Mouse (Mus musculus): Measurements from ENCODE around the gene Apobec2. TPM values are rescaled to one million over a fixed set of nuclear protein-coding genes. Genes with fewer than 3 reads are reported as not detected.

Gene Apobec2
- total RNA-seq, 2 experiments from 2014 or later = 0.24 TPM

DNA sequence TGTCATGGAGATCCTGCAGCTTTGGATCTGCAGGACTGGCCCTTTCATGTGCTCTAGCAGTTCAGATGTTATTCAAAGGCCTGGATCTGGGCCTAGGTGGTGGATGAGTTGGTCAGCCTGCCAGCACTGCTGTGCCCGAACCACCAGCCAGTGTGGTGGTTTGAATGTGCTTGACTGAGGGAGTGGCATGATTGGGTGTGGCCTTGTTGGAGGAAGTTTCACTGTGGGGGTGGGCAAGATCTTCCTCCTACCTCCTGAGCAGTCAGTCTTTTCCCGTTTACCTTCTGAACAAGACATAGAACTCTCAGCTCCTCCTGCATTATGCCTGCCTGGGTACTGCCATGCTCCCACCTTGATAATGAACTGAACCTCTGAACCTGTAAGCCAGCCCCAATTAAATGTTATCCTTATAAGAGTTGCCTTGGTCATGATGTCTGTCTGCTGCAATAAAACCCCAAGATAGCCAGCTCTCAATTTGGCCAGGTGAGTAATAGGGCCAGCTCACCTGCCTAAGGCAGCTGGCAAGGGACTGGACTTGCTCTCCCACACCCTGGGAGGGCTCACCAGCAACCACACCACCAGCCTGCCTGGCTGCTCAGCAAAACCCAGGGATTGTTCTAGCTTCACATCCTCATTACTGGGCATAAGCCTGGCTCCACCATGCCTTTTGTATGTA, 46.8 kb downstream of the Apobec2 start:
- no peak for DNase-seq (ENCODE audit: extremely low spot score in 1 of 2, low spot score in 2 of 2)
- intact Hi-C loops (cut with DNase I) = no loop called here

GRCm38 (mm10) chr17:48379050-48379449, 53.7 kb downstream of the Apobec2 start:
- DNase-seq (ENCODE audit: extremely low spot score in 1 of 2, low spot score in 2 of 2) = no peak
- intact Hi-C loops (cut with DNase I) = no loop called here

DNA sequence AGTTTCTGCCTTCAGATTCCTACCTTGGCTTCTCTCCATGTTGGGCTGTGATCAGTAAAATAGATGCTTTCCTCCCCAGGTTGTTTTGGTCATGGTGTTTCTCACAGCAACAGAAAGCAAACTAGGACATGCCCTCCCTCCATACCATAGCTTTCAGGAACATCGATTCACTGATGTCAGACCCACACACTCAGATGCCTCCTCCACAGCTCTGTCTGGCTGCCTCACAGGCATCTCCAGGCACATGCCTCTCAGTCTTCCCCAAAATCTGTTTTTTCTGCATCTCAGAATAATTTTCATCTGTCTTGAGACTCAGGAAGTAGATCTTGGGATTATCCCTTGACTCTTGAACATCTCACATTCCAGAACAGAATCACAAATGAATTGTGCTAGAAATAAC, 56.6 kb downstream of the Apobec2 start:
- intact Hi-C loops (cut with DNase I) = no loop called here
- no peak for DNase-seq (ENCODE audit: extremely low spot score in 1 of 2, low spot score in 2 of 2)

GRCm38 (mm10) chr17:48372987-48373386, 59.7 kb downstream of the Apobec2 start:
- intact Hi-C loops (cut with DNase I) = no loop called here
- DNase-seq (ENCODE audit: extremely low spot score in 1 of 2, low spot score in 2 of 2) = peak in 1 of 2 experiments; percentile 32

DNA sequence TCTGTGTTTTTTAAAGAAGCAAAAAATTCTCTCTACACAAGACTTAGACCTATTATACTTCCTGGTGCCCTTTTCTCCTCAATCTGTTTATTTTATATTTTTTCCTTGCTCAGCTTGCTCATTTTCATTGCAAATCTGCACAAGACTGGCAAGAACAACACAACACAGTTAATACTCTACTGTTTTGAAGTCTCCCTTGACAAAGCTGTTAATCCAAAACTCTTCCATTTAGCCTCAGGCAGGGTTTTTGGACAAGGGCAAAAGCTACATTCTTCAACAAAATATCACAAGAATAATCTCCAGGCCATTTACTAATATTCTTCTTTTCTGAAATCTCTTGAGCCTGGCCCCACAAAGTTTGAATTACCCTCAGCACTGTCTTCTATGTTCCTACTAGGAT, 61.1 kb downstream of the Apobec2 start:
- DNase-seq (ENCODE audit: extremely low spot score in 1 of 2, low spot score in 2 of 2) = no peak
- intact Hi-C loops (cut with DNase I) = no loop called here

Other genes with a start within 250 kb of the Apobec2 start
- not detected for gene Trem1, start 200.2 kb downstream of the Apobec2 start, total RNA-seq (2021)
- 1 to 10 TPM in 1 of 2 experiments, under 1 TPM in 1; 0.85 to 1.2 TPM for gene Trem3, start 185.2 kb downstream of the Apobec2 start, total RNA-seq (2021)
- gene Treml4, start 168.6 kb downstream of the Apobec2 start, total RNA-seq (2021) = not detected
- gene Treml2, start 133.4 kb downstream of the Apobec2 start, total RNA-seq (2021) = under 1 TPM; 0.36 to 0.51 TPM
- not detected for gene B430306N03Rik, start 116.8 kb downstream of the Apobec2 start, total RNA-seq (2021)
- gene Trem2, start 86.5 kb downstream of the Apobec2 start, total RNA-seq (2021) = 1 to 10 TPM; 6.4 to 6.9 TPM
- gene Treml1, start 73.0 kb downstream of the Apobec2 start, total RNA-seq (2021) = under 1 TPM; 0.45 to 0.99 TPM
- 10 to 100 TPM; 33.3 to 34.3 TPM for gene Nfya, start 23.0 kb downstream of the Apobec2 start, total RNA-seq (2021)
- 10 to 100 TPM; 10.7 to 10.9 TPM for gene Oard1, start 22.9 kb downstream of the Apobec2 start, total RNA-seq (2021)
- gene Tspo2, start 18.6 kb upstream of the Apobec2 start, total RNA-seq (2021) = not detected
- gene Unc5cl, start 22.0 kb upstream of the Apobec2 start, total RNA-seq (2021) = under 1 TPM; 0.15 to 0.26 TPM